Mouse (Mus musculus): ENCODE data around the gene Ptprz1.
A peak's percentile ranks its signal among the peaks of the same experiment; 100 is the strongest.

Gene Ptprz1

GRCm38 (mm10) chr6:22874781-22875613, at the start of gene Ptprz1:
TSS of gene Ptprz1 (plus strand) at chr6:22875502.
- DNase-seq (ENCODE audit: low spot score), result peak; percentile 65

- DNase-seq (ENCODE audit: low spot score), result no peak
These were observed 41.7 kb upstream of the Ptprz1 start for GRCm38 (mm10) chr6:22833637-22834036.

GRCm38 (mm10) chr6:22834100-22834970, 41.0 kb upstream of the Ptprz1 start:
- no peak for DNase-seq (ENCODE audit: low spot score)

GRCm38 (mm10) chr6:22875614-22876541, 576 bp downstream of the Ptprz1 start:
- DNase-seq (ENCODE audit: low spot score), result peak; percentile 42

GRCm38 (mm10) chr6:22887978-22888377, 12.7 kb downstream of the Ptprz1 start:
- DNase-seq (ENCODE audit: low spot score), result no peak

GRCm38 (mm10) chr6:22889333-22889732, 14.0 kb downstream of the Ptprz1 start:
- DNase-seq (ENCODE audit: low spot score), result no peak

- DNase-seq (ENCODE audit: low spot score), result peak; percentile 44
These were observed 26.7 kb downstream of the Ptprz1 start for GRCm38 (mm10) chr6:22901983-22902382.

GRCm38 (mm10) chr6:22908510-22909256, 33.4 kb downstream of the Ptprz1 start:
- no peak for DNase-seq (ENCODE audit: low spot score)

GRCm38 (mm10) chr6:22909257-22909907, 34.1 kb downstream of the Ptprz1 start:
- DNase-seq (ENCODE audit: low spot score), result no peak

GRCm38 (mm10) chr6:22909908-22910260, 34.6 kb downstream of the Ptprz1 start:
- DNase-seq (ENCODE audit: low spot score), result no peak

- no peak for DNase-seq (ENCODE audit: low spot score)
These were observed 47.6 kb downstream of the Ptprz1 start for GRCm38 (mm10) chr6:22922880-22923279.

GRCm38 (mm10) chr6:22932768-22933265, 57.5 kb downstream of the Ptprz1 start:
- DNase-seq (ENCODE audit: low spot score), result no peak

GRCm38 (mm10) chr6:22937126-22937525, 61.8 kb downstream of the Ptprz1 start:
- DNase-seq (ENCODE audit: low spot score), result no peak

- DNase-seq (ENCODE audit: low spot score), result no peak
These were observed 62.2 kb downstream of the Ptprz1 start for GRCm38 (mm10) chr6:22937526-22937925.

- DNase-seq (ENCODE audit: low spot score), result no peak
These were observed 68.9 kb downstream of the Ptprz1 start for GRCm38 (mm10) chr6:22944191-22944590.

- no peak for DNase-seq (ENCODE audit: low spot score)
These were observed 88.1 kb downstream of the Ptprz1 start for GRCm38 (mm10) chr6:22963374-22963773.

GRCm38 (mm10) chr6:22968073-22968472, 92.8 kb downstream of the Ptprz1 start:
- DNase-seq (ENCODE audit: low spot score), result no peak

- DNase-seq (ENCODE audit: low spot score), result no peak
These were observed 108.6 kb downstream of the Ptprz1 start for GRCm38 (mm10) chr6:22983769-22984519.

GRCm38 (mm10) chr6:22984520-22985154, 109.3 kb downstream of the Ptprz1 start:
- DNase-seq (ENCODE audit: low spot score), result no peak
